Mouse (Mus musculus) heart, adult 8-10 months (tissue): ENCODE measurements around the gene Lrrc26. TPM values are rescaled to one million over a fixed set of nuclear protein-coding genes. Genes with fewer than 3 reads are reported as not detected.

Source experiments
- DNase-seq: peaks from one replicate; pipeline ENCODE4 v3.0.0; 2022; ENCODE audit warnings: low spot score
- total RNA-seq, 4 experiments: library from RNA; stranded (reverse); gene quantifications; 2 replicates each; pipeline ENCODE4 v1.2.4; 2022

Lrrc26 gene
- total RNA-seq, 4 experiments from 2014 or later: not detected

DNA sequence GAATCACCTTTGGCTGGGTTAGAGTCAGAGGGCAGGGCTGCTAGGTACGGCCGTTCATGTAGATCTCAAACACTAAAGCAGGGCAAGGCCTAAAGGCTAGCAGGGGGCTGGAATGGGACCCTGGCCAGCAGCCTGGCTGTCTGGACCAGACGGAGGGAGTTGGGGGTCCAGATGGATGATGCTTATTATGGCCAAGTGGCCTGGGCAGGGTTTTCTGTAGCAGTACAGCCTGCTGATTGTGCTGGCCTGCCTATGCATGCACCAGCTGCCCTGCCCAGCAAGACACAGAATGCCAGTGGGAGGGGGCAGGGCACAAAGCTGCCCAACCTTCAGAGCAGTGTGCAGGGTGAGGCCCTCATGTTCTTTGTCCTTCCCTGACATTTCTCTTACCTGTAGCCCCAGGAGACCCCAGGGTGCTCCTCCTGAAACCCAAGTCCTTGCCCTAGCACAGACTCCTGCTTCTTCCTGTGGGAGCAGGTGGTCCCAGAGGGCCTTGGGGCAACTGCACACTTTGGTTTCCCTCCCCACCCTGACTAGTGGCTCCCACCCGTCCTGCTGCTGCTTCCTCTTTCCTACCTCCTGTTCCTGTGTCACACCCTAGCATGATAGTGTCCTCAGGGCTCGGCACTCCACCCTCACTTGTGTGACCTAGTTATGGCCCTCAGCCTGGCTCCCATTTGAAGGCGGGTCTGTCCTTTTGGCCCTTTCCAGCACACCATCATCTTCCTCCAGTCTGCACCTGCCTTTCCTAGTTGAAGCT is 23.6 kb upstream of the Lrrc26 start:
- no peak for DNase-seq

DNA sequence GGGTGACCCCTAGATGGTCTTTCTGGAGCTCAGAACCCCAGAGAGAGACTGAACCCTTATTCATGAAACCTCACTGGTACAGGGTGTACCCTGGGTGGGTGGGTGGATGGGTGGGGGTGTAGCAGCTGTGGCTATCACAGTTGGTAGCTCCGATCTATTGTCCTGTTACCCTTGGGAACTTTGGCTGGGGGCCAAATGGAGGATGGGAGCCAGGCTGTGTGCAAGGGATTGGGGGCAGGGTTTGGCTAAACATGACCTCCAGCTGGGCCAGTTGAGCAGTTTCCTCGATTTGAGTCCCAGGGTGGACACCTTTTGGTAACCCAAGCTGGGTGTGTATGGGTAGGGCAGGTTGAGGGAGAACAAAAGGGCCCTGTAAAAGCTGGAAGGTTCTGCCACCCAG is 23.0 kb upstream of the Lrrc26 start:
- DNase-seq: no peak

DNA sequence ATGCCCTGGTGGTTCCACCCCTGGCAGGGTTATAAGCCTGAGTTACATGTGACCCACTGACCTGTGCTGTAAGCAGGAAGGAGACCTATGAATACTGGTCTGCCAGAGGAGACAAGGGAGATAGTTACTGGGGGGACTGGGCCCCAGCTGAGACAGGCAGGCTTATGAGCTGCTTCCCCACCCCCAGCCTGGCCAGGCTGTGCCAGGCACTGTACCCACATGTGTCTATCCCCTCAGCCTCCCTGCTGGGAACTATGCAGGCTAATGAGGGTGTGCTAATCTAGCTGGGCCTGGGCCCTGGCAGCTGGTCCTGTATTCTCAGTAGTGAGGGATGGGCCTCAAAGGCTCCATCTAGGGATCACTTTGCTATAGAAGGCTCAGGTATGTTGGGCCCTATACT is 22.5 kb upstream of the Lrrc26 start:
- DNase-seq: no peak

DNA sequence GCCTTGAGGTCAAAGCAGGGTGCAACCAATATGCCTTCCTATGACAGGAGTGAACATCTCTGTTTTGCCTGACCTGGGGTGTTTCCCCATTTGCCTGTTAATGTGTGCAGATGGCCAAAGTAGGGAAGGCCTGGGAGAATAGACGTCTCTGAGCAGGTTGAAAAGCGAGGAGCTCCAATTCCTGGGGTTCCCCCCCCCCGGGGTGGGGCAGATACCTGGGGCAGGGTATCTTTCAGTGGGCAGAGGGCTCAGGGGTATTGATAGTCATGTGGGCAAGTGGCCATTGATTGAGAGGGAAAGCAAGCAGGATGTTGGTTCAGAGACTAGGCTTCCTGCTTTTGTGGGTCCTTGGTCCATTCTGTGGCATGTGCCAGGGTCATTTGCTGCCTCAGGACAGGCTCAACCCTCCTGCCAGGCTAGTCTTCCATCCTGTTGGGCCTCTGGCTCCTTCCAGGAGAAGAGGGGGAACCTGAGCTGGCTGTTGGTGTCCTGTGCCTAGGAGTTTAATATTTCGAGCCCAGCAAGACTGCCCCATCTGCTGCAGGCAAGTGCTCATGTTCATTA is 21.9 kb upstream of the Lrrc26 start:
- DNase-seq: no peak

DNA sequence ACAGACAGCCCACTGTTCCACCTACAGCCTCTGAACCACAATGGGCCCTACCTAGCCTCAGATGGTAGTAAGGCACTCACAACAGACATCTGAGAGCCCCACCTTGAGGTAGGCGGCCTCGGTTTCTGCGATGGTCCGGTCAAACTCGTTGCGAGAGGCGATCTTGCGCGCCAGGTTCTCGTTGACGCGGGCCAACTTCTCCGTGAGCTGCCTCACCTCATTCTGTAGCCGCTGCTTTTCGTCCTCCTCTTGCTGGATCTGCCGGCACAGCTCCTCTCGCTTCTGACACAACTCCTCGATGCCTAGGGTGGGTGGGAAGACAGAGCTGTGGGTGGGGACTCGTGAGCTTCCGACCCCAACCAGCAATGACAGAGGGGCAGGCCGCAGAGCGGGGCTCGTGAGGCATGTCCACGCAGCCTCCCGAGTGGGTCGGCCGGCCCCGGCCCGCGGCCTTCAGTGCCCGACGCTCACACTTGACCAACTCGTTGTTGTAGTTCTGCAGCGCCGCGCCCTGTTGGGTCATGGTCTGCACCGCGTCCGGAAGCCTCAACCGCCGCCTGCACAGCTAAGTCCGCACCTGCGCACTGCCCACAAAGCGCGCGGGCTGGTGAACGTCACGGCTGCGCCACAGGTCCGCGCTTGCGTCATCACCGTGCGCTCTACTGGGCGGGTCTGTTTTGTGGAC is 17.7 kb upstream of the Lrrc26 start, which contains the start of the genes Ssna1 and Anapc2:
Gene Ssna1 (minus strand): TSS at position 612 of the 685 bp plus-strand sequence.
Gene Anapc2 (plus strand): TSS at position 652 of the 685 bp plus-strand sequence.
- DNase-seq: peak; percentile 96

DNA sequence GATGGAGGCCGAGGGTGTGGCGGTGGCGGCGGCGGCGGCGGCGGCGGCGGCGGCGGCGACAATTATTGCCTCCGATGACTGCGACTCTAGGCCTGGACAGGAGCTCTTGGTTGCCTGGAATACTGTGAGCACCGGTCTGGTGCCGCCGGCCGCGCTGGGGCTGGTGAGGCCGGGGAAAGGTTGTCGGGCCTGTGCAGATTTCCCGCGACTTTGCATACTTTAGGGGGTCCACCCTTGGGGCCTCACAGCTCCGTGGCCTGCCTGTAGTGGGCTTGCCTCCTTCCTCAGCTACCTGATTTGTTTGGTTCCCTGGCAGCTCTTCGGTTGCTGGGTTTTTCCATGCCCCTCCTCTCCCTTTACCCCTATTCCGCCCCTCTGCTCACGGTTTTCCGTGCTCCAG is 17.2 kb upstream of the Lrrc26 start:
- DNase-seq: no peak

DNA sequence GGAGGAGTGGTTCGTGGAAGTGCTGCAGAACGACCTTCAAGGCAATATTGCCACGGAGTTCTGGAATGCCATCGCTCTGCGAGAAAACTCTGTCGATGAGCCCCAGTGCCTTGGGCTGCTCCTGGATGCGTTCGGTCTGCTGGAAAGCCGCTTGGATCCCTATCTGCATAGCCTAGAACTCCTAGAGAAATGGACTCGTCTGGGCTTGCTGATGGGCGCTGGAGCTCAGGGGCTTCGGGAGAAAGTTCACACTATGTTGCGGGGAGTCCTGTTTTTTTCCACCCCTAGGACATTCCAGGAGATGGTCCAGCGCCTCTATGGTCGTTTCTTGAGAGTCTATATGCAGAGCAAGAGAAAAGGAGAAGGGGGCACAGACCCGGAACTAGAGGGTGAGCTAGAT is 16.7 kb upstream of the Lrrc26 start:
- DNase-seq: no peak

DNA sequence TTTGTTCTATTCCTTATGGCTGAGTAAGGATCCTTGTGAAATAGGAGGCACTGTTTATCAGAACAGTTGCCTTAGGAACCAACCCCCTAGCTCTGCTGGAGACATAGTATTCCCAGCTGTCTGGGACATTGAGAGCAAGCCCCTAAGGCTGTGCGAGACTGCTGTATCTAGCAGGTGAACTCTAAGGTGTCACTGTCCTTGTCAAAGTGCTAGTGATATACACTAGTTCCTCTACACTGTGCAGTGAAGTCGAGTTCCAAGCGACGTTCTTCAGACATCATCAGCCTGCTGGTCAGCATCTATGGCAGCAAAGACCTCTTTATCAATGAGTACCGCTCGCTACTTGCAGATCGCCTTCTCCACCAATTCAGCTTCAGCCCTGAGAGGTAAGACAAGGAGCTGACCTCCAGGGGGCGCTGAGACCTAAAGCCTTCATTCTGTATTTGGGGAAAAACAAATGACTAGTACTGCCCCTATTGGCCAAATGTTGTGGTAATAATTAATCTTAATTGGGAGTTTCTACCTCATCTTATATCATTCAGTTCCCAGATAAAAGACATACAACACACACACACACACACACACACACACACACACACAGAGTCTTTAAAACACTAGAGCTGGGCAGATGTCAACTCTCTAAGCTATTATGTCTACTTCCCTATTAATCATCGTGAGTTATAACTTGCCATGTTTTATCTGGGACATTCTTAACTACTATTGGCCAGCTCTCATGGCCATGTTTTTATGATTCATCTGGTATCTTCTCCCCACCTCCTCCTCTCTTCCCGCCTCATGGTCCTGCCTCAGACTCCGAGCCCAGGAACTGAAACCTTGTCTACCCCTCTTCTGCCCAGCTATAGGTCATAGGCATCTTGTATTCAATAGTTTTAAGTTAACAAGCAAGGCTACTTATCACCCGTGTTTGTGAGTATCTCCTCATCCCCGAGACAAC is 10.5 kb upstream of the Lrrc26 start:
- peak; percentile 79 for DNase-seq

DNA sequence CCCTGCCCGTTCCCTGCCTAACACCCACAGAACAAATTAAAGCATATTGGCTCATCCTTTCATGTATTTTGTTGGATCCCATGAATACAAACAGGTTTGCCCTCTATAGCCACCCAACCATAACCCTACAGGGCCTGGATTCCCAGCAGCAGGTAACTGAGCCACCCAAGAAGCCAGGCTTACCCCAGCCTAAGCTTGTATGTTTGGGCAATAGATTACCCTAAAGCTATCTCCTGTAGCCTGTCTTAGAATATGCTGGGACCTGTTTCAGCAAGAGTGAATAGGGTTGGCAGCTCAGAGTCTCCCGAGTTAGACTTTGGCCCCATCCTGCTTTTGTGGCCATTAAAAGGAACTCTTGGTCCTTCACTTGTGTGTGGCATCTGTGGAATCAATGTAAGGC is 4.2 kb upstream of the Lrrc26 start:
- no peak for DNase-seq

DNA sequence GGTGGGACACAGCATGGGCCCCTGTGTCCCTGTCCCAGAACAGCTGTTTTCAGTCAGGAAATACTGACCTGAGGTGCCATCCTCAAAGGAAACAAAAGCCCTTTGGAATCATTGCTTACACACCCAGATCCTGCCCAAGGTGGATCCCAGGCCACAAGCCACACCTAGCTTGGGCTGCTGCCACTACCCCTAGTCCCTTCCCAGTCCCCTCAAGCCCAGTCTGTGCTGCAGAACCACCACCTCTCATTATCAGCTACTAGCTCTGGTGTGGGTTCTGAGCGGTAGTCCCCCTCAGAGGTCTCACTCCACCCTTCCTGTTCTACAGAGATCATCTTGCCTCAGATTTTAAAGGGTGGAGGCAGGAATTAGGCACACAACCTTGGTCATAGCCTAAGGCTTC is 3.4 kb upstream of the Lrrc26 start:
- no peak for DNase-seq

DNA sequence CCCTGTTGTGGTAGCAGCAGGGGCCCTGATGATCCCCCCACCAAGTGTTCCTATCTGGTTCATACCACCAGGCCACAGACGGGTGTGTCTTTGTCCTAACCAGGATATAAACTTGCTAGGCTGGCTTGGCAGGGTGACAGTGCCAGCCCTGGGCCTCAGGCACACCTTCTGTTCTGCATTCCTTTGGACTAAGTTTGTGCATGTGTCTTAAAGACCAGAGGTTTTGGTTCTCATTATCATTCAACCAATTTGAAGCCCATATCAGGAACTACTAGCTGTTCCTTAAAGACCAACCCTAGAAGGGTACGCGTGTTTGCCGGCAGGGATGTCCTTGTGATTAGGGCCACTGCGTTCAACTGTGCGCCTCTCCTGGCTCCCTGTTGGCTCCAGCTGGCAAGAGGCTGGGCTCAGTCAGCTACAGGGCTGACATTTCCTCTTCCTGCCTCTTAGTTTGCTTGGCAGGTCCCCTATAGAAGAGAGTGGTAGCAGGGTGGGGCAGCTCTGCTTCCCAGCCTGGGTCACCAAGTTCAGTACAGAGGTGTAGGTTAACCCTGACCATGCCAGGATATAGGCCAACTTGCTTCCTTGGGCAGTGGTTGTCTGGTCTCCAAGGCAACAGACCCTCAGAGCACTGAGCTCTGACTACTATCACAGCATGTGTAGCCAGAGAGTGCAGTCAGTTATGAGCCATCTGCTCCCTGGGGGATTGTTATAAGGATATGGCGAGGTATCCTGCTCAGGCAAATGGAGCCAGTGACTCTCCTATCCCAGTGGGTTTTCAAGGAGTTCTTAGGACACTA is 2.7 kb upstream of the Lrrc26 start:
- no peak for DNase-seq

DNA sequence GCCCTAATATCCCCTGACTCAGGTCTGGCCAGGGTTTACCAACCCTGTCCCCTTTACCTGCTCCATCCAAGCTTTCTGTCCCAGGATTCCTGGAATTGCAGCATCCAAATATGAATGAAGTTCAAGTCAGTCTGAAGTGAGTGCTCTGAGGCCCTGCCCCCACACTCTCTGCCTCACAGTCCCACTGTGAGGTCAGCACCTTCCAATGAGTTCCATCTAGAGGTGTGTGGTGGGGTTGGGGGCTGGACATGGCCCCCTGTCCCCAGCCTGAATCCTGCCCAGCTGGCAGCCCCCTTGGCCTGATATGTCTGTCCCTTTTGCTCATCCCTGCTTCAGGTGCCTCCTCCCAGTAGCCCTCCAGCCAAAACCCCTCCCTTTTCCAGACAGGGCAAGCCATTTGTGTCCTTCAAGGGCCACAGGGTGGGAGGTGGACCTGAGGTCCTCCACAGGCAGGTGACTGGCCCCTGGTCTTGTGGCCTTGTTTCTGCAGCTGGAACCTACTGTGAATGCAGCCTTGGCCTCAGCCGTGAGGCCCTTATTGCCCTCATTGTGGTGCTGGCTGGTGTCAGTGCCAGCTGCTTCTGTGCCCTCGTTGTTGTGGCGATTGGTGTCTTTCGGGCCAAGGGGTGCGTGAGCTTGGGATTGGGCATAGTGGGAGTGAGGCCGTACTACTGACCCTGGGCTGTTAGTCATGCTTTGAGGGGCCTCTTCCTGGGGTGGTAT is 1.6 kb upstream of the Lrrc26 start, which contains the start of gene Tmem210:
Gene Tmem210 (plus strand): TSS at position 219 of the 723 bp plus-strand sequence.
- DNase-seq: no peak

DNA sequence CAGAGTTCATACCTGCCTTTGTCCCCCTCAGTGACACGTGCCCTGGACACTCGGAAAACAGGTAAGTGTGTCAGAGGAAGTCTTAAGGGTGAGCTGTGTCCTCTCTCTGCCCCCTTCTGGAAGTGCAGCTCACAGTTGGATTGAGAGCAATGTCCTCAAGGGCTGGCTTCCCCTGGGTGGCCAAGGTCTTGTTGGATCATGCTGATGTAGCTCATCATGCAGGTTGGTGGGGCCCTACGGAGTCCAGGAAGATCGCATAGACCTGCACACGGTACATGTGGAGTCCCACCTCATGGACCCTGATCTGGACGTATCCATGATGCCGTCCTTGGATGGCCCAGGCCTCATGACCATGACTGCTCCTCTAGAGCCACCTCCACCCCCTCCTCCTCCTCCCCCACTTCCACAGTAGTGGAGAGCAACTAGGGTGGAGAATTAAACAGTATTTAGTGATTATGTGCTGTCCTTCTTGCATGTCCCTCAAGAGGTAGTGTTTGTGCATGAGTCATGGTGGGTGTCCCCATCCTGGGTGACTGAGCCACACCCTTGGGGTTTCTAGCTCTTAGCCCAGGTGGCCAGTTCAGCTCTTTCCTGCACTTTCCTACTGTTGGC is 875 bp upstream of the Lrrc26 start:
- no peak for DNase-seq

DNA sequence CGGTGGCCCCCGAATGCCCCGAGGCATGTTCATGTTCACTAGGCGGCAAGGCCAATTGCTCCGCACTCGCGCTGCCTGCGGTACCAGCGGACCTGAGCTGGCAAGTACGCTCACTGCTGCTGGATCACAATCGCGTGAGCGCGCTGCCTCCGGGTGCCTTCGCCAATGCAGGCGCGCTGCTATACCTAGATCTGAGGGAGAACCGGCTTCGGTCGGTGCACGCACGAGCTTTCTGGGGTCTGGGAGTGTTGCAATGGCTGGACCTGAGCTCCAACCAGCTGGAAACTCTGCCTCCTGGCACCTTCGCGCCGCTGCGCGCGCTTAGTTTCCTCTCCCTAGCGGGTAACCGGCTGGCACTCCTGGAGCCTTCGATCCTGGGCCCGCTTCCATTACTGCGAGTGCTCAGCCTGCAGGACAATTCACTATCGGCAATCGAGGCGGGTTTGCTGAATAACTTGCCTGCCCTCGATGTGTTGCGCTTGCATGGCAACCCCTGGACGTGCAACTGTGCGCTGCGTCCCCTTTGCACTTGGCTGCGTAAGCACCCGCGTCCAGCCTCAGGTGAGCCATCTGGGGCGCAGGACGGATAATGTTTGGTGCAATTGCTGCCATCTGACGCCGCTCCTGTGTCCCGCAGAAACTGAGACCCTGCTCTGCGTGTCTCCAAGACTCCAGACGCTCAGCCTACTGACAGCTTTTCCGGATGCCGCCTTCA is 543 bp downstream of the Lrrc26 start:
- DNase-seq: no peak

DNA sequence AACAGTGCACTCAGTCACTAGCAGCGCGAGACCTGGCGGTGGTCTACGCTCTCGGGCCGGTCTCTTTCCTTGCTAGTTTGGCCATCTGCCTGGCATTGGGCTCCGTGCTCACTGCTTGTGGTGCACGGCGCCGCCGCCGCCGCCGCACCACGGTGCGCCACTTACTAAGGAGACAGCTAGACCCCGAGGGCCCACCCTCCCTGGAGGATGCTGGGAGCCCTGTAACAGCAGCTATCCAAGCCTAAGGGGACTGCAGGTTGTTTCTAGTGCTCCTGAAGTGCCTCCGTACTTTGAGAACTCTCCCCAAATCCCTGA is 1.1 kb downstream of the Lrrc26 start:
- no peak for DNase-seq

DNA sequence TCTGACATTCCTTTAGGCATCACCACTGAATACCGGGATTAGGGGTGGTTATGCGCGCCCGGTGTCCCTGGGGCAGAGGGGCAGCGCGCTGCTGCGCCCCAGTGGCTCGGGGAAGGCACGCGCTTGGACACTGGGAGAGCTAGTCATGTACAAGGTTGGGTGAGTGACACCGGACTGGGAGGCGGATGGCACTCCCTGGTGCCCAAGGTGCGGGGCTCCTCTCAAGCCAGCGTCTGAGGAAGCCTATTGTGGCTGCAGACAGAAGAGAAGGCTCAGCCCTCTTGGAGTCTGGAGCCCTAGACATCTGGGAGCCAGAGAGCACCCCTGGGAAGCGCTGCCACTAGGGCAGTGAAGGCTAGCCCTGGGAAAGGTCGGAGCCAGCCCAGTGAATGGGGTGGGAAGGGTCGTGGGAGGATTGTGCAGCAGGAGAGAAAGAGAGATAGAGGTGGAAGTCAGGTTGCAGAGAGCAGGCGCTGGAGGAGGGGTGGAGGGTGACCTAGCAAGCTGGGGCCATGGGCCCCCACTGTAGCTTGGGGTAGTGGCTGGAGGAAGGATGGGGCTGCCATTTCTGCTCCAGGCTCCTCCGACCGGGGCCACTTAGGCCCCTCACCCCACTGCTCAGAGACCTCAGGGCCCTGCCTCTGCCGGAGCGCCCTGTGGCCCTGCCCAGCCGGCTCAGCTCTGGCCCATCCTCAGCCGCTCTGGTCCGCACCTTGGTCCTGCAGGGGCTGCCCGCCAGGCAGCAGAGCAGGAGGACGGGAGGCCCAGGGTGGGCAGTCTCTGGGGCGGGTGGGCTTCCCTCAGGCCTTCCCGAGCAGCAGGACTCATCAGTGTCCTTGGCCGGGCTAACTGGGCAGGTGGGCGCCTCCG is 1.7 kb downstream of the Lrrc26 start:
- DNase-seq: no peak

DNA sequence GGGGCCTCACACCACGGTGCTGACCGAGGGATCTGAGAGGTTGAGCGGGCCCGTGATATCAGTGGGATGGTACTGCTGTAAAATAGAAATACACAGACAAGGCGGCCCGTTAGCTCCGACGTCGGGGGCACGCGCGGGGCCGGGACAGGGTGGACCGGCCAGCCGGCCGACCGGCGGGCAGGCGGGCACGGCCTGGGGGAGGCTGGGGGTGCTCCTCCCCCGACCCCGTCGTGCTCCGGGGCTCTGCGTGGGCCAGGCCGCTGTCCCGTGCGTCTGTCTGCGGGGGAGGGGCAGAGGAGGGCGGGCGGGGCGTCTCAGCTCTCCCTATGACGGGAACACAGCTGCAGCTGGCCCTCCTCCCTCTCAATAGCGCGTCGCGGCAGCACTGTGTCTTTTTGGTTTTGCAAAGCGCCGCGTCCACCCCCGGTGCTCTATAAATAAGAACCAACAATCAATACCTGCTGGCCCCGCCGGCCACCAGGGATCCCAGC is 2.4 kb downstream of the Lrrc26 start:
- DNase-seq: no peak

DNA sequence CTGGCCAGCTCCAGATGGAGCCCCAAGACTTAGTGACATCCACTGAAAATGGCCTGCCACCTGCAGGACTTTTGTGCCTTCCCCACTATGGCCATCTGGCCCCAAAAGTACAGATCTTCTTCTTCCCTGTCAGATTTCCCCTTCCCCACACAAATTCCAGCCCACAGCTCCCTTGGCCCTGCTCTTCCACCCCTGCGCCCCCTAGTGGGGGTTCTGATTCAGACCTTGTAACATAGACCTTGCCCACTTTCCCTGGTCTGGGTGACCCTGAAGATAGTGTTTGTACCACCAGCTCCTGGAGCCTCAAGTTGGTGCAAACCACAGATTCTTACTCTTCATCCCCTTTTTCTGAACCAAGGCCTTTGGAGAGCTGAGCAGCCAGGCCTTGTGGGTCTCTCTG is 3.1 kb downstream of the Lrrc26 start:
- DNase-seq: peak; percentile 74
